Mouse (Mus musculus) adrenal gland, adult 18-20 months (tissue): ENCODE data around the gene Ndufa4l2. TPM values are rescaled to one million over a fixed set of nuclear protein-coding genes. Genes with fewer than 3 reads are reported as not detected.

Source experiments
- DNase-seq, 2 experiments: peaks; one replicate each; pipeline ENCODE4 v3.0.0; 2021 to 2022; ENCODE audit warnings: low spot score in 2 of 2
- total RNA-seq, 2 experiments: library from RNA; stranded (reverse); gene quantifications; 1 replicate in 1 of 2; 2 replicates in 1 of 2; pipeline ENCODE4 v1.2.3; 2021

The Ndufa4l2 gene
- total RNA-seq, 2 experiments from 2014 or later = 36.0 to 55.3 TPM

GRCm38 (mm10) chr10:127563840-127564239 lies 49.1 kb downstream of the Ndufa4l2 start:
- DNase-seq = no peak

- no peak for DNase-seq
These were observed 49.5 kb downstream of the Ndufa4l2 start for GRCm38 (mm10) chr10:127564301-127564700.

Other genes with a start within 250 kb of the Ndufa4l2 start
- gene Dctn2, start 248.6 kb upstream of the Ndufa4l2 start, total RNA-seq = 100 to 1,000 TPM; 143 to 159 TPM
- gene Mbd6, start 225.9 kb upstream of the Ndufa4l2 start, total RNA-seq = 10 to 100 TPM; 38.9 to 45.4 TPM
- gene Mars, start 203.2 kb upstream of the Ndufa4l2 start, total RNA-seq = 10 to 100 TPM; 80.9 to 98.6 TPM
- gene Arhgap9, start 193.0 kb upstream of the Ndufa4l2 start, total RNA-seq = 1 to 10 TPM; 1.7 to 2.9 TPM
- 1 to 10 TPM; 3.3 to 4.1 TPM for gene Gli1, start 173.0 kb upstream of the Ndufa4l2 start, total RNA-seq
- not detected for gene Inhbe, start 160.6 kb upstream of the Ndufa4l2 start, total RNA-seq
- not detected for gene Inhbc, start 144.5 kb upstream of the Ndufa4l2 start, total RNA-seq
- 100 to 1,000 TPM; 104 to 117 TPM for gene R3hdm2, start 134.6 kb upstream of the Ndufa4l2 start, total RNA-seq
- gene Stac3, start 13.3 kb upstream of the Ndufa4l2 start, total RNA-seq = 1 to 10 TPM; 1.1 to 1.9 TPM
- gene Shmt2, start 7.5 kb downstream of the Ndufa4l2 start, total RNA-seq = 10 to 100 TPM; 38.6 to 46.5 TPM
- 10 to 100 TPM in 1 of 2 experiments, 1 to 10 TPM in 1; 6.9 to 12.6 TPM for gene Nxph4, start 19.6 kb downstream of the Ndufa4l2 start, total RNA-seq
- 100 to 1,000 TPM; 145 to 148 TPM for gene Lrp1, start 106.2 kb downstream of the Ndufa4l2 start, total RNA-seq
- gene Stat6, start 128.0 kb downstream of the Ndufa4l2 start, total RNA-seq = 100 to 1,000 TPM in 1 of 2 experiments, 10 to 100 TPM in 1; 87.7 to 105 TPM
- gene Nemp1, start 151.9 kb downstream of the Ndufa4l2 start, total RNA-seq = 1 to 10 TPM; 5.0 to 5.4 TPM
- 10 to 100 TPM; 23.4 to 38.0 TPM for gene Nab2, start 153.6 kb downstream of the Ndufa4l2 start, total RNA-seq
- gene Myo1a, start 190.2 kb downstream of the Ndufa4l2 start, total RNA-seq = 10 to 100 TPM in 1 of 2 experiments, under 1 TPM in 1; 0.83 to 35.2 TPM
- gene Tac2, start 209.5 kb downstream of the Ndufa4l2 start, total RNA-seq = not detected
- gene Zbtb39, start 224.6 kb downstream of the Ndufa4l2 start, total RNA-seq = 10 to 100 TPM; 12.3 to 13.1 TPM
- 10 to 100 TPM in 1 of 2 experiments, 1 to 10 TPM in 1; 4.6 to 11.4 TPM for gene Gpr182, start 236.8 kb downstream of the Ndufa4l2 start, total RNA-seq
- 1 to 10 TPM; 2.4 to 5.9 TPM for gene Rdh1, start 244.8 kb downstream of the Ndufa4l2 start, total RNA-seq
- gene Rdh16f1, start 244.8 kb downstream of the Ndufa4l2 start, total RNA-seq = 1 to 10 TPM; 3.9 to 7.3 TPM